Mouse (Mus musculus) fibroblast of lung, adult 2 months (primary cell): ENCODE measurements at regions not wholly inside any gene's neighbourhood (a gene's known extent, or its start where the extent isn't known, plus 50 kb on each side); places are given as distances from the start of the nearest gene placed in this dataset.

Source experiments
- DNase-seq: peaks from one replicate; pipeline ENCODE4 v3.0.0-alpha.2; 2011; ENCODE audit warnings: low read depth

GRCm38 (mm10) chr1:30061242-30061641 lies 812.5 kb downstream of the Phf3 start:
- DNase-seq = no peak

DNA sequence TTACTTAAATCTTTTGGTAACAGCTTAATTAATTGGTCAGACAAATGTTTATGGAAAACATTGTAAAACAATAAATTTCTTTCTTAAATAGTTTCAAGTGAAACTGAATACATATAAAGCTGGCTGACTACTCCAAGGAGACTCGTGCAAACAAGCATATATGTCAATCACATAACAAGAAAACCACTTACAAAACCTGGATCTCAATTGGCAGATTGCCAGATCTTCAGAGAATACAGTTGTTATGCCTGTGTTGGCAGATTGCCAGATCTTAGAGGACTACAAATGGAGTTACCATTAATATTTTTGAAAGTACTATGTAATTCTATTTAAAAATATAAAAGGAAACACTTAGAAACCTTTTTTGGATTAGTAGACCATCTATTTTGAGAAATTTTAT lies 812.9 kb downstream of the Phf3 start:
- no peak for DNase-seq

DNA sequence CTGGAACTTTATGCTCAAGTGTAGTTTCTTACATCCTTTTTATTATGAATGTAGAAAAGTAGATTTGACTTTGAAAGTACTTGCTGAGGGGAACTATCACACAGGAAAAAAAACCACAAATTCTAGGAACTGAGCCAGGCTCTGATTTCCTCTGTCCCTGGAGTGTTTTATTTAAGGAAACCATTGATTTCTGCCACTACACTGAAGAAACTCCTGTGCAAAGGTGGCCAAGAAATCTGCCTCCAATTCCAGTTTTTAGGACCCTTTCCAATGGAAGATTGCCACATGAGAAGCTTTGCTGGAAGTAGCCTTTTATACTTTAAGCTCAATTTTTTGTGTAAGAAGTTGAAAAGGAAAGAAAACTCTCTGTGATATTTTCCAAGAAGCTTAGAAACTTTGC lies 856.1 kb downstream of the Phf3 start:
- DNase-seq = peak; percentile 19

DNA sequence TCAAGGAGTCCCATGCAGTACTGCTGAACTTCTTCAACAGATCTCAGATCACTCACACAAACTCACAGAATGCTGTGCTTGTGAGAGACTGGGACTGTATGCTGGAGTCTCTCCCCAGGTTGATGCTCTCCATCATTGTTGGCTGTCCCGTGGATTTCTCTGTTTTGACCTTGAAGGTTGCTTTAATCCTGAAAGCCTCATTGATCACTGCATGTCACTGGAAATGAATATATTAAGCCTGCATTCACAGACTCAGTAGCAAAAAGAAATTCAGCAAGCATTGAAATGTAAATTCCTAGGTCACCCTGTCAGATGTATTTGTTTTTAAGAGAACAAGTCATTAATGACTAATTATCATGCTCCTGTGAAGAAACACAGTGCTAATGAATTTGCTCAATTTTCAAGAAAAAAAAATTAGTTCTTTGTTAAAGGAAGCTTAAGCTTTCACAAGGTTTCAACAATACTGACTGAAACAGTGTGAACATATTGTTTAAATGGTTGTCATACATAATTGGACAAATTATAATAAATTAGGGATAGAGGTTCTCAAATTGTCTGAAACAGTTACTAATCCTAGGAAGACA lies 864.9 kb downstream of the Phf3 start:
- DNase-seq = no peak
